Mouse (Mus musculus) retina, postnatal 1 day (tissue): ENCODE data around the gene Gm12253.
A peak's percentile ranks its signal among the peaks of the same experiment; 100 is the strongest.

Source experiments
- DNase-seq: peaks from one replicate; pipeline ENCODE4 v3.0.0-alpha.2; 2012

Gm12253 gene

GRCm38 (mm10) chr11:58432259-58432658, at the start of gene Gm12253:
TSS of gene Gm12253 (plus strand) at chr11:58432559.
- DNase-seq: no peak

GRCm38 (mm10) chr11:58399985-58400645, 32.2 kb upstream of the Gm12253 start:
- peak; percentile 71 for DNase-seq

GRCm38 (mm10) chr11:58400655-58401054, 31.7 kb upstream of the Gm12253 start:
- DNase-seq: peak; percentile 23

GRCm38 (mm10) chr11:58408066-58408465, 24.3 kb upstream of the Gm12253 start:
- DNase-seq: no peak

- no peak for DNase-seq
Measured at GRCm38 (mm10) chr11:58418336-58418735, 14.0 kb upstream of the Gm12253 start.

GRCm38 (mm10) chr11:58420815-58421214, 11.5 kb upstream of the Gm12253 start, which contains the start of gene 1810065E05Rik:
TSS of gene 1810065E05Rik (plus strand) at chr11:58421111.
- DNase-seq: no peak

- DNase-seq: no peak
Measured at GRCm38 (mm10) chr11:58437866-58438265, 5.5 kb downstream of the Gm12253 start.

- DNase-seq: no peak
Measured at GRCm38 (mm10) chr11:58452759-58453158, 20.4 kb downstream of the Gm12253 start, which contains the start of gene Lypd9. TSS of gene Lypd9 (minus strand) at chr11:58452923.

GRCm38 (mm10) chr11:58453592-58453991, 21.2 kb downstream of the Gm12253 start:
- DNase-seq: no peak

- DNase-seq: no peak
Measured at GRCm38 (mm10) chr11:58462170-58462569, 29.8 kb downstream of the Gm12253 start, which contains the start of gene Olfr30. TSS of gene Olfr30 (minus strand) at chr11:58462270.
